Mouse (Mus musculus): ENCODE data around the gene Cd300c2. TPM values are rescaled to one million over a fixed set of nuclear protein-coding genes. Genes with fewer than 3 reads are reported as not detected.

Cd300c2 gene
- not detected in 2 replicates for total RNA-seq (2012; rRNA removed)
- total RNA-seq (2014; rRNA removed): not detected in 2 replicates
- not detected in 2 replicates for polyA plus RNA-seq (2012; ENCODE audit: insufficient read length, low read depth)

GRCm38 (mm10) chr11:115001474-115002040, at the start of gene Cd300c2:
Gene Cd300c2 (minus strand): TSS chr11:115001880.
- Histone ChIP-seq H3K9me3 (replicated peaks; ENCODE audit: low read length) (peaks cover 8% of the 10 kb centered on the region), H3K4me3 (replicated peaks in 1 of 3; ENCODE audit: low read depth in 2 of 3, low read length in 2 of 3, poor library complexity in 1 of 3) (no peak within 1 kb of the TSS), H3K4me1 (ENCODE audit: control insufficient read depth in 1 of 2, insufficient read depth in 2 of 2) (peaks cover 0 to 7% of the 10 kb centered on the region in 2 experiments; a peak in 2 of 4 replicates), H3K79me2 (replicated peaks; ENCODE audit: control insufficient read depth, extremely low read depth, insufficient read depth, poor library complexity, severe bottlenecking) (no peaks in the 10 kb centered on the region), H3K9ac (ENCODE audit: insufficient read depth, low read depth) (no peak within 1 kb of the TSS), H3K27ac (ENCODE audit: insufficient read depth, low read depth) (no peak within 1 kb of the TSS), H3K4me2 (ENCODE audit: insufficient read depth, low read depth, poor library complexity, severe bottlenecking) (no peak within 1 kb of the TSS), H3K27me3 (replicated peaks) (peaks cover 79% of the 10 kb centered on the region), H3K36me3 (replicated peaks in 1 of 2; ENCODE audit: control insufficient read depth in 1 of 2, insufficient read depth in 1 of 2, low read length in 1 of 2) (no peaks in the 10 kb centered on the region)
- no peak for TF ChIP-seq POLR2AphosphoS2 (IDR thresholded peaks at IDR 0.05; ENCODE audit: low read depth, low read length)
- no peak for TF ChIP-seq E2F4 (IDR thresholded peaks at IDR 0.05; ENCODE audit: insufficient replicate concordance, low read depth, low read length)
- TF ChIP-seq MXI1 (IDR thresholded peaks at IDR 0.05; ENCODE audit: low read depth, low read length): no peak
- no peak for TF ChIP-seq ELF1 (IDR thresholded peaks at IDR 0.05; ENCODE audit: low read depth, low read length)
- TF ChIP-seq RAD21 (IDR thresholded peaks at IDR 0.05; ENCODE audit: low read depth, low read length): no peak
- no peak for TF ChIP-seq MAFK (IDR thresholded peaks at IDR 0.05; ENCODE audit: insufficient replicate concordance, low read length)
- no peak for TF ChIP-seq BHLHE40 (IDR thresholded peaks at IDR 0.05; ENCODE audit: low read depth, low read length)
- no peak for TF ChIP-seq POLR2A (IDR thresholded peaks at IDR 0.05; ENCODE audit: low read depth, low read length)
- TF ChIP-seq EP300 (IDR thresholded peaks at IDR 0.05; ENCODE audit: low read length): no peak
- TF ChIP-seq IRF4 (IDR thresholded peaks at IDR 0.05; ENCODE audit: low read depth, low read length): no peak
- no peak for TF ChIP-seq HCFC1 (IDR thresholded peaks at IDR 0.05; ENCODE audit: low read depth, low read length)
- TF ChIP-seq MYC (IDR thresholded peaks at IDR 0.05; ENCODE audit: low read depth, low read length): no peak
- no peak for TF ChIP-seq USF2 (conservative IDR thresholded peaks at IDR 0.05; ENCODE audit: low read depth, low read length)
- dilution Hi-C loops (cut with MboI; ENCODE audit: extremely low pct_ligation_motif_present, extremely low pct_unique_long_range_greater_than_20kb, low sequenced_read_pairs) (no loop called here), in situ Hi-C loops (cut with MboI; ENCODE audit: low pct_ligation_motif_present, low pct_unique_long_range_greater_than_20kb, low sequenced_read_pairs) (loop anchor here (10.0 kb wide), 1 partner anchor 53 kb away; no protein-coding TSS in a partner anchor)
- no peak for DNase-seq (ENCODE audit: extremely low read depth)

- no peak overlapping the region for H3K27ac ChIP-seq (ENCODE audit: insufficient read depth, low read depth)
- no peak overlapping the region for H3K4me2 ChIP-seq (ENCODE audit: insufficient read depth, low read depth, poor library complexity, severe bottlenecking)
- H3K4me3 ChIP-seq (replicated peaks in 1 of 3; ENCODE audit: low read depth in 2 of 3, low read length in 2 of 3, poor library complexity in 1 of 3): no peak overlapping the region
- H3K4me1 ChIP-seq (ENCODE audit: control insufficient read depth in 1 of 2, insufficient read depth in 2 of 2): peaks cover 5 to 6% of the 10 kb centered on the region in 2 experiments
- peak; percentile 43 for DNase-seq (ENCODE audit: extremely low read depth)
- no peaks in the 10 kb centered on the region for H3K9me3 ChIP-seq (replicated peaks; ENCODE audit: low read length)
- in situ Hi-C loops (cut with MboI; ENCODE audit: low pct_ligation_motif_present, low pct_unique_long_range_greater_than_20kb, low sequenced_read_pairs): no loop called here
- H3K27me3 ChIP-seq (replicated peaks): peaks cover 50% of the 10 kb centered on the region
- TF ChIP-seq USF1 (IDR thresholded peaks at IDR 0.05; ENCODE audit: low read depth, low read length): no peak
- TF ChIP-seq SMC3 (IDR thresholded peaks at IDR 0.05; ENCODE audit: low read depth, low read length): peak; percentile 64
- no peak for TF ChIP-seq ZMIZ1 (IDR thresholded peaks at IDR 0.05; ENCODE audit: low read depth, low read length)
- peak; percentile 65 for TF ChIP-seq RAD21 (IDR thresholded peaks at IDR 0.05; ENCODE audit: low read depth, low read length)
- 0 out of 2 replicates have a peak, but pooled peaks have one; percentile 15 for TF ChIP-seq MAFK (IDR thresholded peaks at IDR 0.05; ENCODE audit: insufficient replicate concordance, low read length)
- peak; percentile 100 for TF ChIP-seq ZNF384 (IDR thresholded peaks at IDR 0.05; ENCODE audit: low read depth, low read length)
- peak; percentile 46 to 82; a peak in 3 of 4 replicates for TF ChIP-seq CTCF (conservative IDR thresholded peaks at IDR 0.05 in 1 of 2, IDR thresholded peaks at IDR 0.05 in 1 of 2; ENCODE audit: low read depth in 2 of 2, low read length in 2 of 2)
- TF ChIP-seq JUND (conservative IDR thresholded peaks at IDR 0.05; ENCODE audit: low read depth, low read length): 0 out of 2 replicates have a peak, but pooled peaks have one; percentile 14
- H3K9ac ChIP-seq (ENCODE audit: insufficient read depth, low read depth): no peak overlapping the region
- H3K79me2 ChIP-seq (replicated peaks; ENCODE audit: control insufficient read depth, extremely low read depth, insufficient read depth, poor library complexity, severe bottlenecking): no peaks in the 10 kb centered on the region
- dilution Hi-C loops (cut with MboI; ENCODE audit: extremely low pct_ligation_motif_present, extremely low pct_unique_long_range_greater_than_20kb, low sequenced_read_pairs): no loop called here
- no peaks in the 10 kb centered on the region for H3K36me3 ChIP-seq (replicated peaks in 1 of 2; ENCODE audit: control insufficient read depth in 1 of 2, insufficient read depth in 1 of 2, low read length in 1 of 2)
Observed at GRCm38 (mm10) chr11:115049282-115049895, 47.7 kb upstream of the Cd300c2 start.

Data from CH12.LX (cell line).